Mouse (Mus musculus): ENCODE measurements around the gene Aip. TPM values are rescaled to one million over a fixed set of nuclear protein-coding genes. Genes with fewer than 3 reads are reported as not detected.

The Aip gene
- total RNA-seq, 1 experiment, result 26.9 TPM

GRCm38 (mm10) chr19:4097441-4097825, 28.2 kb downstream of the Aip start:
- Histone ChIP-seq H3K27ac (ENCODE audit: insufficient read depth, low read depth, low read length, poor library complexity, severe bottlenecking) (peak overlapping the region; percentile 72), H3K4me1 (ENCODE audit: control insufficient read depth in 2 of 2, insufficient read depth in 2 of 2, low read length in 2 of 2, poor library complexity in 1 of 2) (peaks cover 0 to 15% of the 10 kb centered on the region in 2 experiments; a peak in 3 of 4 replicates), H3K9me3 (ENCODE audit: control insufficient read depth, insufficient read depth, low read depth, low read length) (no peaks in the 10 kb centered on the region), H3K36me3 (ENCODE audit: control insufficient read depth, insufficient read depth, low read length, poor library complexity, severe bottlenecking) (peaks cover 6% of the 10 kb centered on the region), H3K9ac (ENCODE audit: insufficient read depth, low read depth, low read length, poor library complexity, severe bottlenecking) (peak overlapping the region; percentile 90), H3K4me3 (ENCODE audit: insufficient read depth in 1 of 2, low read depth in 1 of 2, low read length in 2 of 2, poor library complexity in 1 of 2, severe bottlenecking in 1 of 2) (peak overlapping the region; percentile 85 to 95)
- DNase-seq (ENCODE audit: low read depth, low spot score), result peak; percentile 88
- TF ChIP-seq CHD2 (IDR thresholded peaks at IDR 0.05; ENCODE audit: low read depth, low read length) (no peak), ZNF384 (IDR thresholded peaks at IDR 0.05; ENCODE audit: low read depth, low read length) (no peak), ZC3H11A (IDR thresholded peaks at IDR 0.05; ENCODE audit: borderline replicate concordance, low read depth, low read length) (no peak), HCFC1 (IDR thresholded peaks at IDR 0.05; ENCODE audit: borderline replicate concordance, insufficient read depth, low read length) (no peak; the same call in 1 of the 2 replicates), MAFK (IDR thresholded peaks at IDR 0.05; ENCODE audit: insufficient read depth, low read depth, low read length) (no peak)
- in situ Hi-C loops (cut with MboI; ENCODE audit: low sequenced_read_pairs in 2 of 2, unreplicated experiment in 2 of 2), result no loop called here

GRCm38 (mm10) chr19:4096642-4097440, 28.8 kb downstream of the Aip start, which contains the start of gene Cdk2ap2:
Gene Cdk2ap2, plus strand, starts transcription at chr19:4097182.
- peaks cover 6% of the 10 kb centered on the region for H3K36me3 ChIP-seq (ENCODE audit: control insufficient read depth, insufficient read depth, low read length, poor library complexity, severe bottlenecking)
- peak; percentile 98 for DNase-seq (ENCODE audit: low read depth, low spot score)
- H3K27ac ChIP-seq (ENCODE audit: insufficient read depth, low read depth, low read length, poor library complexity, severe bottlenecking), result peak within 1 kb of the TSS; percentile 92
- peak within 1 kb of the TSS; percentile 85 to 95 for H3K4me3 ChIP-seq (ENCODE audit: insufficient read depth in 1 of 2, low read depth in 1 of 2, low read length in 2 of 2, poor library complexity in 1 of 2, severe bottlenecking in 1 of 2)
- in situ Hi-C loops (cut with MboI; ENCODE audit: low sequenced_read_pairs in 2 of 2, unreplicated experiment in 2 of 2), result no loop called here
- 0 out of 2 replicates have a peak, but pooled peaks have one; percentile 7 for TF ChIP-seq HCFC1 (IDR thresholded peaks at IDR 0.05; ENCODE audit: borderline replicate concordance, insufficient read depth, low read length)
- no peak for TF ChIP-seq ZNF384 (IDR thresholded peaks at IDR 0.05; ENCODE audit: low read depth, low read length)
- TF ChIP-seq CHD2 (IDR thresholded peaks at IDR 0.05; ENCODE audit: low read depth, low read length), result peak; percentile 96
- TF ChIP-seq MAFK (IDR thresholded peaks at IDR 0.05; ENCODE audit: insufficient read depth, low read depth, low read length), result no peak
- TF ChIP-seq ZC3H11A (IDR thresholded peaks at IDR 0.05; ENCODE audit: borderline replicate concordance, low read depth, low read length), result no peak
- H3K9ac ChIP-seq (ENCODE audit: insufficient read depth, low read depth, low read length, poor library complexity, severe bottlenecking), result peak within 1 kb of the TSS; percentile 90
- peaks cover 0 to 15% of the 10 kb centered on the region in 2 experiments; a peak in 3 of 4 replicates for H3K4me1 ChIP-seq (ENCODE audit: control insufficient read depth in 2 of 2, insufficient read depth in 2 of 2, low read length in 2 of 2, poor library complexity in 1 of 2)
- no peaks in the 10 kb centered on the region for H3K9me3 ChIP-seq (ENCODE audit: control insufficient read depth, insufficient read depth, low read depth, low read length)

- Histone ChIP-seq H3K4me1 (ENCODE audit: control insufficient read depth in 2 of 2, insufficient read depth in 2 of 2, low read length in 2 of 2, poor library complexity in 1 of 2) (peaks cover 0 to 15% of the 10 kb centered on the region in 2 experiments; a peak in 3 of 4 replicates), H3K36me3 (ENCODE audit: control insufficient read depth, insufficient read depth, low read length, poor library complexity, severe bottlenecking) (peaks cover 6% of the 10 kb centered on the region), H3K9ac (ENCODE audit: insufficient read depth, low read depth, low read length, poor library complexity, severe bottlenecking) (no peak overlapping the region), H3K27ac (ENCODE audit: insufficient read depth, low read depth, low read length, poor library complexity, severe bottlenecking) (no peak overlapping the region), H3K9me3 (ENCODE audit: control insufficient read depth, insufficient read depth, low read depth, low read length) (no peaks in the 10 kb centered on the region), H3K4me3 (ENCODE audit: insufficient read depth in 1 of 2, low read depth in 1 of 2, low read length in 2 of 2, poor library complexity in 1 of 2, severe bottlenecking in 1 of 2) (peak overlapping the region in 1 of 2 experiments; percentile 64; a peak in 1 of 4 replicates)
- in situ Hi-C loops (cut with MboI; ENCODE audit: low sequenced_read_pairs in 2 of 2, unreplicated experiment in 2 of 2), result no loop called here
- DNase-seq (ENCODE audit: low read depth, low spot score), result no peak
- no peak for TF ChIP-seq HCFC1 (IDR thresholded peaks at IDR 0.05; ENCODE audit: borderline replicate concordance, insufficient read depth, low read length)
- TF ChIP-seq ZC3H11A (IDR thresholded peaks at IDR 0.05; ENCODE audit: borderline replicate concordance, low read depth, low read length), result no peak
- TF ChIP-seq CHD2 (IDR thresholded peaks at IDR 0.05; ENCODE audit: low read depth, low read length), result no peak
- TF ChIP-seq MAFK (IDR thresholded peaks at IDR 0.05; ENCODE audit: insufficient read depth, low read depth, low read length), result no peak
- no peak for TF ChIP-seq ZNF384 (IDR thresholded peaks at IDR 0.05; ENCODE audit: low read depth, low read length)
Observed at GRCm38 (mm10) chr19:4095802-4096201, 29.9 kb downstream of the Aip start.

GRCm38 (mm10) chr19:4094774-4095303, 30.8 kb downstream of the Aip start:
- Histone ChIP-seq H3K9ac (ENCODE audit: insufficient read depth, low read depth, low read length, poor library complexity, severe bottlenecking) (no peak overlapping the region), H3K36me3 (ENCODE audit: control insufficient read depth, insufficient read depth, low read length, poor library complexity, severe bottlenecking) (peaks cover 6% of the 10 kb centered on the region), H3K9me3 (ENCODE audit: control insufficient read depth, insufficient read depth, low read depth, low read length) (no peaks in the 10 kb centered on the region), H3K27ac (ENCODE audit: insufficient read depth, low read depth, low read length, poor library complexity, severe bottlenecking) (no peak overlapping the region), H3K4me1 (ENCODE audit: control insufficient read depth in 2 of 2, insufficient read depth in 2 of 2, low read length in 2 of 2, poor library complexity in 1 of 2) (peaks cover 0 to 15% of the 10 kb centered on the region in 2 experiments; a peak in 3 of 4 replicates), H3K4me3 (ENCODE audit: insufficient read depth in 1 of 2, low read depth in 1 of 2, low read length in 2 of 2, poor library complexity in 1 of 2, severe bottlenecking in 1 of 2) (no peak overlapping the region)
- in situ Hi-C loops (cut with MboI; ENCODE audit: low sequenced_read_pairs in 2 of 2, unreplicated experiment in 2 of 2), result no loop called here
- no peak for TF ChIP-seq MAFK (IDR thresholded peaks at IDR 0.05; ENCODE audit: insufficient read depth, low read depth, low read length)
- no peak for TF ChIP-seq ZC3H11A (IDR thresholded peaks at IDR 0.05; ENCODE audit: borderline replicate concordance, low read depth, low read length)
- no peak for TF ChIP-seq CHD2 (IDR thresholded peaks at IDR 0.05; ENCODE audit: low read depth, low read length)
- no peak for TF ChIP-seq ZNF384 (IDR thresholded peaks at IDR 0.05; ENCODE audit: low read depth, low read length)
- TF ChIP-seq HCFC1 (IDR thresholded peaks at IDR 0.05; ENCODE audit: borderline replicate concordance, insufficient read depth, low read length), result no peak
- DNase-seq (ENCODE audit: low read depth, low spot score), result no peak
